Mouse (Mus musculus): ENCODE measurements at regions not wholly inside any gene's neighbourhood (a gene's known extent, or its start where the extent isn't known, plus 50 kb on each side); places are given as distances from the start of the nearest gene placed in this dataset.
"Not testable (repeated sequence)": the region's sequence is repeated elsewhere in the genome, so short reads cannot be mapped to it uniquely, and the experiment has no call there.

GRCm38 (mm10) chr19:8496561-8496960, 91.7 kb upstream of the Slc22a30 start:
- H3K4me3 ChIP-seq (ENCODE audit: insufficient read depth in 1 of 2, low read depth in 1 of 2, low read length in 2 of 2, poor library complexity in 1 of 2, severe bottlenecking in 1 of 2); H3K36me3 ChIP-seq (ENCODE audit: control insufficient read depth, insufficient read depth, low read length, poor library complexity, severe bottlenecking); H3K9ac ChIP-seq (ENCODE audit: insufficient read depth, low read depth, low read length, poor library complexity, severe bottlenecking); H3K27ac ChIP-seq (ENCODE audit: insufficient read depth, low read depth, low read length, poor library complexity, severe bottlenecking); H3K9me3 ChIP-seq (ENCODE audit: control insufficient read depth, insufficient read depth, low read depth, low read length); H3K4me1 ChIP-seq (ENCODE audit: control insufficient read depth in 2 of 2, insufficient read depth in 2 of 2, low read length in 2 of 2, poor library complexity in 1 of 2); in situ Hi-C loops (cut with MboI; ENCODE audit: low sequenced_read_pairs in 2 of 2, unreplicated experiment in 2 of 2): not testable (repeated sequence)
- peak; percentile 44 for DNase-seq (ENCODE audit: low read depth, low spot score)

- DNase-seq (ENCODE audit: low read depth, low spot score); H3K36me3 ChIP-seq (ENCODE audit: control insufficient read depth, insufficient read depth, low read length, poor library complexity, severe bottlenecking); H3K4me1 ChIP-seq (ENCODE audit: control insufficient read depth in 2 of 2, insufficient read depth in 2 of 2, low read length in 2 of 2, poor library complexity in 1 of 2); H3K9ac ChIP-seq (ENCODE audit: insufficient read depth, low read depth, low read length, poor library complexity, severe bottlenecking); in situ Hi-C loops (cut with MboI; ENCODE audit: low sequenced_read_pairs in 2 of 2, unreplicated experiment in 2 of 2); H3K9me3 ChIP-seq (ENCODE audit: control insufficient read depth, insufficient read depth, low read depth, low read length); H3K4me3 ChIP-seq (ENCODE audit: insufficient read depth in 1 of 2, low read depth in 1 of 2, low read length in 2 of 2, poor library complexity in 1 of 2, severe bottlenecking in 1 of 2): not testable (repeated sequence)
- TF ChIP-seq CHD2 (IDR thresholded peaks at IDR 0.05; ENCODE audit: low read depth, low read length): peak; percentile 19; the same call in 1 of the 2 replicates
- H3K27ac ChIP-seq (ENCODE audit: insufficient read depth, low read depth, low read length, poor library complexity, severe bottlenecking): peak overlapping the region; percentile 22; the same call in 1 of the 2 replicates
Observed at GRCm38 (mm10) chr19:8497526-8497925, 92.6 kb upstream of the Slc22a30 start.

- H3K36me3 ChIP-seq (ENCODE audit: control insufficient read depth, insufficient read depth, low read length, poor library complexity, severe bottlenecking); in situ Hi-C loops (cut with MboI; ENCODE audit: low sequenced_read_pairs in 2 of 2, unreplicated experiment in 2 of 2); H3K9me3 ChIP-seq (ENCODE audit: control insufficient read depth, insufficient read depth, low read depth, low read length); H3K27ac ChIP-seq (ENCODE audit: insufficient read depth, low read depth, low read length, poor library complexity, severe bottlenecking); DNase-seq (ENCODE audit: low read depth, low spot score); H3K9ac ChIP-seq (ENCODE audit: insufficient read depth, low read depth, low read length, poor library complexity, severe bottlenecking); H3K4me1 ChIP-seq (ENCODE audit: control insufficient read depth in 2 of 2, insufficient read depth in 2 of 2, low read length in 2 of 2, poor library complexity in 1 of 2); H3K4me3 ChIP-seq (ENCODE audit: insufficient read depth in 1 of 2, low read depth in 1 of 2, low read length in 2 of 2, poor library complexity in 1 of 2, severe bottlenecking in 1 of 2): not testable (repeated sequence)
Observed at GRCm38 (mm10) chr19:8517721-8518120, 73.3 kb upstream of the Slc22a8 start.

- Histone ChIP-seq H3K4me3 (ENCODE audit: insufficient read depth in 1 of 2, low read depth in 1 of 2, low read length in 2 of 2, poor library complexity in 1 of 2, severe bottlenecking in 1 of 2) (no peak overlapping the region), H3K4me1 (ENCODE audit: control insufficient read depth in 2 of 2, insufficient read depth in 2 of 2, low read length in 2 of 2, poor library complexity in 1 of 2) (no peaks in the 10 kb centered on the region), H3K36me3 (ENCODE audit: control insufficient read depth, insufficient read depth, low read length, poor library complexity, severe bottlenecking) (no peaks in the 10 kb centered on the region), H3K27ac (ENCODE audit: insufficient read depth, low read depth, low read length, poor library complexity, severe bottlenecking) (no peak overlapping the region), H3K9ac (ENCODE audit: insufficient read depth, low read depth, low read length, poor library complexity, severe bottlenecking) (no peak overlapping the region), H3K9me3 (ENCODE audit: control insufficient read depth, insufficient read depth, low read depth, low read length) (no peaks in the 10 kb centered on the region)
- no peak for TF ChIP-seq ZNF384 (IDR thresholded peaks at IDR 0.05; ENCODE audit: low read depth, low read length)
- TF ChIP-seq MAFK (IDR thresholded peaks at IDR 0.05; ENCODE audit: insufficient read depth, low read depth, low read length): no peak
- TF ChIP-seq HCFC1 (IDR thresholded peaks at IDR 0.05; ENCODE audit: borderline replicate concordance, insufficient read depth, low read length): no peak
- TF ChIP-seq ZC3H11A (IDR thresholded peaks at IDR 0.05; ENCODE audit: borderline replicate concordance, low read depth, low read length): no peak
- no peak for TF ChIP-seq CHD2 (IDR thresholded peaks at IDR 0.05; ENCODE audit: low read depth, low read length)
- DNase-seq (ENCODE audit: low read depth, low spot score): no peak
- in situ Hi-C loops (cut with MboI; ENCODE audit: low sequenced_read_pairs in 2 of 2, unreplicated experiment in 2 of 2): no loop called here
Observed at GRCm38 (mm10) chr19:8518273-8518672, 72.8 kb upstream of the Slc22a8 start.

- H3K4me1 ChIP-seq (ENCODE audit: control insufficient read depth in 2 of 2, insufficient read depth in 2 of 2, low read length in 2 of 2, poor library complexity in 1 of 2); in situ Hi-C loops (cut with MboI; ENCODE audit: low sequenced_read_pairs in 2 of 2, unreplicated experiment in 2 of 2); H3K36me3 ChIP-seq (ENCODE audit: control insufficient read depth, insufficient read depth, low read length, poor library complexity, severe bottlenecking); DNase-seq (ENCODE audit: low read depth, low spot score); H3K9me3 ChIP-seq (ENCODE audit: control insufficient read depth, insufficient read depth, low read depth, low read length); H3K9ac ChIP-seq (ENCODE audit: insufficient read depth, low read depth, low read length, poor library complexity, severe bottlenecking); H3K27ac ChIP-seq (ENCODE audit: insufficient read depth, low read depth, low read length, poor library complexity, severe bottlenecking); H3K4me3 ChIP-seq (ENCODE audit: insufficient read depth in 1 of 2, low read depth in 1 of 2, low read length in 2 of 2, poor library complexity in 1 of 2, severe bottlenecking in 1 of 2): not testable (repeated sequence)
Observed at GRCm38 (mm10) chr19:8518933-8519332, 72.1 kb upstream of the Slc22a8 start.
